Mouse (Mus musculus) thymus, adult 2 months (tissue): ENCODE data around the gene Fam161a.

Source experiments
- CTCF ChIP-seq: fragments of 200-500 bp; IDR thresholded peaks from 2 replicates; pipeline ENCODE4 v1.5.1; 2012; ENCODE audit warnings: mild to moderate bottlenecking, control low read depth, low read length, moderate library complexity, borderline replicate concordance; ENCODE audit not compliant: control insufficient read depth, poor library complexity, insufficient read depth; ENCODE audit errors: extremely low read depth
- POLR2A ChIP-seq: fragments of 200-500 bp; IDR thresholded peaks from 2 replicates; pipeline ENCODE4 v1.6.1; 2012; ENCODE audit warnings: mild to moderate bottlenecking, low read length, control low read depth, moderate library complexity; ENCODE audit not compliant: control insufficient read depth, poor library complexity, insufficient read depth; ENCODE audit errors: extremely low read depth

DNA sequence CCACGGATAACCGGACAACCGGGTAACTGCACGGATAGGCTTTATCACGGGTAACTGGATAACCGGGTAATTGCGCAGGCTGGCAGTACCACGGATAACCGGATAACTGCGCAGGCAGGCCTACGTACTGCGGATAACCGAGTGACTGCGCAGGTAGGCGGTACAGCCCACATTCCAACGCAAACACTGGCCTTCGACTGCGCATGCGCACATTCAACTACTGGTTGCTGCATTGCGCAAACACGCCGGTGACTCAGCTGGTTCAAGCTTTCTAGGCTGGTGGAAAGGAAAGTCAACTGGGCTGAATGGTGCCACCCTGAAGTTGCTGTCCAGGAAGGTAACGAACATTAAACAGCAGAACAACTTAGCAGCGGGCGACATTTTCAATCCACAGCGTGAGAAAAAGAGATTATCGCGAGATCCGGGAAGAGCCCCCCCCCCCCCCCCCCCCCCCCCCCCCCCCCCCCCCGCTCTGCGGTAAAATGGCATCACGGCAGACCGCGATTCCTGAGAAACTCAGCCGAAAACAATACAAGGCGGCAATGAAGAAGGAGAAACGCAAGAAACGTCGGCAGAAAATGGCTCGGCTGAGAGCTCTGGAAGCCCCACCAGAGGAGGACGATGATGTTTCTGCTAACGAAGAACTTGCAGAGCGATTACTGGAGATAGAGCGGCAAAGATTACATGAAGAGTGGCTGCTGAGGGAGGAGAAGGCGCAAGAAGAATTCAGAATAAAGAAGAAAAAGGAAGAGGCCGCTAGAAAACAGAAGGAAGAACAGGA, 34.4 kb upstream of the Fam161a start:
- TF ChIP-seq CTCF (no peak), POLR2A (no peak)
